Mouse (Mus musculus) right cerebral cortex, adult 18-20 months (tissue): ENCODE measurements around the gene Rnf149.
A peak's percentile ranks its signal among the peaks of the same experiment; 100 is the strongest.
"Not testable (repeated sequence)": the region's sequence is repeated elsewhere in the genome, so short reads cannot be mapped to it uniquely, and the experiment has no call there.

Source experiments
- DNase-seq: peaks from one replicate; pipeline ENCODE4 v3.0.0; 2022; ENCODE audit warnings: mixed read lengths

The Rnf149 gene

GRCm38 (mm10) chr1:39577253-39577705 is at the start of gene Rnf149:
Gene Rnf149, minus strand, starts transcription at chr1:39577405.
- DNase-seq = peak; percentile 97

GRCm38 (mm10) chr1:39625491-39625890 is 48.3 kb upstream of the Rnf149 start:
- DNase-seq = no peak

GRCm38 (mm10) chr1:39623729-39624128 is 46.5 kb upstream of the Rnf149 start:
- no peak for DNase-seq

- no peak for DNase-seq
Measured at GRCm38 (mm10) chr1:39623106-39623505, 45.9 kb upstream of the Rnf149 start.

GRCm38 (mm10) chr1:39618524-39618923 is 41.3 kb upstream of the Rnf149 start:
- no peak for DNase-seq

GRCm38 (mm10) chr1:39615526-39615925 is 38.3 kb upstream of the Rnf149 start:
- DNase-seq = no peak

GRCm38 (mm10) chr1:39614462-39615279 is 37.5 kb upstream of the Rnf149 start:
- DNase-seq = peak; percentile 24

GRCm38 (mm10) chr1:39613061-39613460 is 35.9 kb upstream of the Rnf149 start:
- DNase-seq = no peak

GRCm38 (mm10) chr1:39612491-39612890 is 35.3 kb upstream of the Rnf149 start:
- no peak for DNase-seq

- no peak for DNase-seq
Measured at GRCm38 (mm10) chr1:39608534-39608933, 31.3 kb upstream of the Rnf149 start.

GRCm38 (mm10) chr1:39602477-39602876 is 25.3 kb upstream of the Rnf149 start:
- no peak for DNase-seq

- peak; percentile 23 for DNase-seq
Measured at GRCm38 (mm10) chr1:39598726-39599125, 21.5 kb upstream of the Rnf149 start.

GRCm38 (mm10) chr1:39597135-39597534 is 19.9 kb upstream of the Rnf149 start:
- DNase-seq = not testable (repeated sequence)

- DNase-seq = no peak
Measured at GRCm38 (mm10) chr1:39593836-39594235, 16.6 kb upstream of the Rnf149 start.

GRCm38 (mm10) chr1:39592090-39592489 is 14.9 kb upstream of the Rnf149 start:
- DNase-seq = no peak

- DNase-seq = not testable (repeated sequence)
Measured at GRCm38 (mm10) chr1:39591557-39591956, 14.4 kb upstream of the Rnf149 start.

GRCm38 (mm10) chr1:39590193-39590592 is 13.0 kb upstream of the Rnf149 start:
- no peak for DNase-seq

- DNase-seq = no peak
Measured at GRCm38 (mm10) chr1:39585416-39585815, 8.2 kb upstream of the Rnf149 start.

- no peak for DNase-seq
Measured at GRCm38 (mm10) chr1:39583173-39583572, 6.0 kb upstream of the Rnf149 start.

GRCm38 (mm10) chr1:39581215-39581614 is 4.0 kb upstream of the Rnf149 start:
- no peak for DNase-seq

- DNase-seq = no peak
Measured at GRCm38 (mm10) chr1:39579139-39579538, 1.9 kb upstream of the Rnf149 start.

GRCm38 (mm10) chr1:39578446-39578845 is 1.2 kb upstream of the Rnf149 start:
- no peak for DNase-seq

- DNase-seq = peak; percentile 74
Measured at GRCm38 (mm10) chr1:39576431-39577243, 568 bp downstream of the Rnf149 start.
